Mouse (Mus musculus): Measurements from ENCODE around the gene Pomp. TPM values are rescaled to one million over a fixed set of nuclear protein-coding genes. Genes with fewer than 3 reads are reported as not detected.

The Pomp gene
- polyA plus RNA-seq, 1 experiment, result 165 TPM

- no peak overlapping the region for H3K27ac ChIP-seq (ENCODE audit: insufficient read depth, low read length)
- no peak overlapping the region for H3K4me3 ChIP-seq (ENCODE audit: insufficient read depth, low read length)
- TF ChIP-seq POLR2A (IDR thresholded peaks at IDR 0.05; ENCODE audit: low read depth, low read length) (no peak), CTCF (IDR thresholded peaks at IDR 0.05; ENCODE audit: borderline replicate concordance, insufficient read depth, low read length) (no peak)
These were observed 38.0 kb downstream of the Pomp start for GRCm38 (mm10) chr5:147898254-147898653.

DNA sequence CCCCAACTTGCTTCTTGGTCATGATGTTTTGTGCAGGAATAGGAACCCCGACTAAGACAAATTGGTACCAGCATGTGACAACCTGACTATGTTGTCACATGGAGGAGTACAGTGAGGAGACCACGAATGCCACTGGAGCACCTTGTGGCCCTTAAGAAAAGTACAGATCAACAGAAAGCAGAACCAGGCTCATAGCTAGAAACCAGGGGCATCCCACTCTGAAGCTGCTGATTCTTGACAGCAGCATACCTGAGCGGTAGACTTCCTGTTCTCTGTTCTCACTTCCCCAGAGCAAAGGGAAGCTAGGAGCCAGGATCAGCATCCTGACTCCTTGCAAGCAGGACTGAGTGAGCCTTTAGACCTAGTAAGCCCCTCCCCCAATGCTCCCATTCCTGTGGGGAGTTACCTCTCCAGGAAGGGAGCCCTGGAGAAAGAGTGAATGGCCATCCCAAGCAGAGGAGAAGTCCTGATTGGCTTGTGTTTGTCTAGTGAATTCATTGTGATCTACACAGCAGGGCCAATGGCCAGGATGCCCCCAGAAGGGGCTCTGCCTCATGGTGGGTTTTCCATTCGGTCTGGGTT lies 38.8 kb downstream of the Pomp start:
- Histone ChIP-seq H3K27ac (ENCODE audit: insufficient read depth, low read length) (no peak overlapping the region), H3K4me3 (ENCODE audit: insufficient read depth, low read length) (no peak overlapping the region), H3K4me1 (ENCODE audit: control insufficient read depth, insufficient read depth, low read length) (no peaks in the 10 kb centered on the region)
- TF ChIP-seq CTCF (IDR thresholded peaks at IDR 0.05; ENCODE audit: borderline replicate concordance, insufficient read depth, low read length) (no peak), POLR2A (IDR thresholded peaks at IDR 0.05; ENCODE audit: low read depth, low read length) (no peak)

More at GRCm38 (mm10) chr5:147898254-147898653, 38.0 kb downstream of the Pomp start:
- H3K4me1 ChIP-seq (ENCODE audit: control insufficient read depth, insufficient read depth, low read length), result no peaks in the 10 kb centered on the region

DNA sequence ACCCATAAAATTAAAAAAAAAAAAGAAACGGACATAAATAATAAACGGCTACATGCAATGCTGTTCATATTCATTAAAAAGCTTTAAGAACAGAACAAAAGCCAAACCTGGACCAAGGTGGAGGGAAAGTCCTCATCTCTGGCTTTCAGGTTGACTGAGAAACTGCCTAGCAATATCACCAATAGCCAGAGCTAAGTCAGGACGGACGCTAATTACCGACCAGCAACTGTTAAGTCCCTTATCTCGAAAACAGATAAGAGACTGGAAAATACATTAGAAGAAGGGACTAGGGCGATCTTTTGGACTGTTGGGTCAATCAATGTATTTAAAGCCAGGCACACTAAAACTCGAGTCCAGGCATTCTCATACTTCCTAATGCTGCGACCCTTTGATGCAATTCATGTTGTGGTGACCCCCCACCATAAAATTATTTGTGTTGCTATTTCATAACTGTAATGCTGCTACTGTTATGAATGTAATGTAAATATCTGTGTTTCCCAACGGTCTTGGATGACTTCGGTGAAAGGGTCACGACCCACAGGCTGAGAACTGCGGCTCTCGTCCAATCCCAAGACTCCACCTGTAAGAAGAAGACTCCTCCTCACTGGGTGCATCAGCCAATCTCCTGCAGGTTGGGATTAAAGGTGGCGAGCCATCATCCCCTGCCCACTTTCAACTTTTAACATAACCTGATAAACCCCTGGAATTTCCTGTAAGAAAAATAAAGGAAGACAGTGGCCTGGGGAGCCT lies 41.9 kb downstream of the Pomp start:
- no peak for TF ChIP-seq CTCF (IDR thresholded peaks at IDR 0.05; ENCODE audit: borderline replicate concordance, insufficient read depth, low read length)
- no peak for TF ChIP-seq POLR2A (IDR thresholded peaks at IDR 0.05; ENCODE audit: low read depth, low read length)
- H3K4me1 ChIP-seq (ENCODE audit: control insufficient read depth, insufficient read depth, low read length), result no peaks in the 10 kb centered on the region
- H3K27ac ChIP-seq (ENCODE audit: insufficient read depth, low read length), result no peak overlapping the region
- no peak overlapping the region for H3K4me3 ChIP-seq (ENCODE audit: insufficient read depth, low read length)

DNA sequence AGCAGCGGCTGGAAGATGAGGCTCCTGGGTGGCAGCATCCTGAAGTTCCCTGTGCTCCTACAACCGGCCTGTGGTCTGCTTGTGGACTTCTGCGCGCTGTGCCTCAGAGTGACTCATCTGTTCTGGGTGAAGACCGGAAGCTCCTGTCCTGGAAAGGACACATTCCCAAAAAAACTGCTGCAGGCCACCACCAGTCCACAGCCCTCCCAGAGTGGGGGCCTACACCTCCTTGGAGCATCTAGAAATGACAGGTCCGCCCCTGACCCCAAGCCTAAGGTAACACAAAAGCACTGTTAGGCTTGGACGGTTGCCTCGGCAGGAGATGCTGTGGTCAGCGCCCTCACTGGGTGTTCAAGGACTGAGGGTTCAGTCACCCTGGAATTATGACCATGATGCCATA lies 42.9 kb downstream of the Pomp start:
- TF ChIP-seq CTCF (IDR thresholded peaks at IDR 0.05; ENCODE audit: borderline replicate concordance, insufficient read depth, low read length), result no peak
- TF ChIP-seq POLR2A (IDR thresholded peaks at IDR 0.05; ENCODE audit: low read depth, low read length), result no peak
- H3K4me3 ChIP-seq (ENCODE audit: insufficient read depth, low read length), result no peak overlapping the region
- H3K4me1 ChIP-seq (ENCODE audit: control insufficient read depth, insufficient read depth, low read length), result no peaks in the 10 kb centered on the region
- no peak overlapping the region for H3K27ac ChIP-seq (ENCODE audit: insufficient read depth, low read length)

GRCm38 (mm10) chr5:147907144-147907543 lies 46.9 kb downstream of the Pomp start:
- no peak overlapping the region for H3K27ac ChIP-seq (ENCODE audit: insufficient read depth, low read length)

DNA sequence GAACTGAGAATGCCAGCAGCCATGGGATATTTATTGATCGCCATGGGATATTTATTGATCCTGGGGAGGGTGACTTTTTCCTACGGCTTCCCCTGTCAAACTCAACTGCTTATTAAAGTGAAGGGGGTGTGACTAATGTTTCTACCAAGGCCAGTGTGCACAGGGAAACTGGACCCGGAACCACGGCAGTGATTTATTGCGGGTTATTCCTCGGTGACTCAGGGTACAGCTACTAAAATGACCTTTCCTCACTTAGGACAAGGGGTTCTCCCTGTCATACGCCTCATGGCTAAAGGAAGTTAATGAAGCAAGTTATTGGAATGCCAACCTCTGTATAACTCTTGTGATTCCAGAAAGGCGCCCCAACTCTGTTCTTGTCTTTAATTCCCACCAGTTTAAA lies 47.6 kb downstream of the Pomp start:
- no peak overlapping the region for H3K27ac ChIP-seq (ENCODE audit: insufficient read depth, low read length)
- TF ChIP-seq CTCF (IDR thresholded peaks at IDR 0.05; ENCODE audit: borderline replicate concordance, insufficient read depth, low read length) (no peak), POLR2A (IDR thresholded peaks at IDR 0.05; ENCODE audit: low read depth, low read length) (no peak)
- H3K4me1 ChIP-seq (ENCODE audit: control insufficient read depth, insufficient read depth, low read length), result no peaks in the 10 kb centered on the region
- no peak overlapping the region for H3K4me3 ChIP-seq (ENCODE audit: insufficient read depth, low read length)

More at GRCm38 (mm10) chr5:147907144-147907543, 46.9 kb downstream of the Pomp start:
- no peak overlapping the region for H3K4me3 ChIP-seq (ENCODE audit: insufficient read depth, low read length)
- no peak for TF ChIP-seq CTCF (IDR thresholded peaks at IDR 0.05; ENCODE audit: borderline replicate concordance, insufficient read depth, low read length)
- no peak for TF ChIP-seq POLR2A (IDR thresholded peaks at IDR 0.05; ENCODE audit: low read depth, low read length)
- H3K4me1 ChIP-seq (ENCODE audit: control insufficient read depth, insufficient read depth, low read length), result no peaks in the 10 kb centered on the region

GRCm38 (mm10) chr5:147910807-147911509 lies 50.7 kb downstream of the Pomp start:
- TF ChIP-seq POLR2A (IDR thresholded peaks at IDR 0.05; ENCODE audit: low read depth, low read length), result no peak
- no peak for TF ChIP-seq CTCF (IDR thresholded peaks at IDR 0.05; ENCODE audit: borderline replicate concordance, insufficient read depth, low read length)
- no peak overlapping the region for H3K4me3 ChIP-seq (ENCODE audit: insufficient read depth, low read length)
- H3K4me1 ChIP-seq (ENCODE audit: control insufficient read depth, insufficient read depth, low read length), result no peaks in the 10 kb centered on the region
- H3K27ac ChIP-seq (ENCODE audit: insufficient read depth, low read length), result no peak overlapping the region

- TF ChIP-seq CTCF (IDR thresholded peaks at IDR 0.05; ENCODE audit: borderline replicate concordance, insufficient read depth, low read length), result no peak
- no peak for TF ChIP-seq POLR2A (IDR thresholded peaks at IDR 0.05; ENCODE audit: low read depth, low read length)
- Histone ChIP-seq H3K4me1 (ENCODE audit: control insufficient read depth, insufficient read depth, low read length) (no peaks in the 10 kb centered on the region), H3K27ac (ENCODE audit: insufficient read depth, low read length) (no peak overlapping the region), H3K4me3 (ENCODE audit: insufficient read depth, low read length) (no peak overlapping the region)
These were observed 51.5 kb downstream of the Pomp start for GRCm38 (mm10) chr5:147911744-147912143.

GRCm38 (mm10) chr5:147913241-147913842 lies 53.1 kb downstream of the Pomp start:
- Histone ChIP-seq H3K27ac (ENCODE audit: insufficient read depth, low read length) (no peak overlapping the region), H3K4me1 (ENCODE audit: control insufficient read depth, insufficient read depth, low read length) (no peaks in the 10 kb centered on the region), H3K4me3 (ENCODE audit: insufficient read depth, low read length) (no peak overlapping the region)
- TF ChIP-seq POLR2A (IDR thresholded peaks at IDR 0.05; ENCODE audit: low read depth, low read length) (no peak), CTCF (IDR thresholded peaks at IDR 0.05; ENCODE audit: borderline replicate concordance, insufficient read depth, low read length) (no peak)
